Mouse (Mus musculus): ENCODE measurements around the gene Dennd5b.

DNA sequence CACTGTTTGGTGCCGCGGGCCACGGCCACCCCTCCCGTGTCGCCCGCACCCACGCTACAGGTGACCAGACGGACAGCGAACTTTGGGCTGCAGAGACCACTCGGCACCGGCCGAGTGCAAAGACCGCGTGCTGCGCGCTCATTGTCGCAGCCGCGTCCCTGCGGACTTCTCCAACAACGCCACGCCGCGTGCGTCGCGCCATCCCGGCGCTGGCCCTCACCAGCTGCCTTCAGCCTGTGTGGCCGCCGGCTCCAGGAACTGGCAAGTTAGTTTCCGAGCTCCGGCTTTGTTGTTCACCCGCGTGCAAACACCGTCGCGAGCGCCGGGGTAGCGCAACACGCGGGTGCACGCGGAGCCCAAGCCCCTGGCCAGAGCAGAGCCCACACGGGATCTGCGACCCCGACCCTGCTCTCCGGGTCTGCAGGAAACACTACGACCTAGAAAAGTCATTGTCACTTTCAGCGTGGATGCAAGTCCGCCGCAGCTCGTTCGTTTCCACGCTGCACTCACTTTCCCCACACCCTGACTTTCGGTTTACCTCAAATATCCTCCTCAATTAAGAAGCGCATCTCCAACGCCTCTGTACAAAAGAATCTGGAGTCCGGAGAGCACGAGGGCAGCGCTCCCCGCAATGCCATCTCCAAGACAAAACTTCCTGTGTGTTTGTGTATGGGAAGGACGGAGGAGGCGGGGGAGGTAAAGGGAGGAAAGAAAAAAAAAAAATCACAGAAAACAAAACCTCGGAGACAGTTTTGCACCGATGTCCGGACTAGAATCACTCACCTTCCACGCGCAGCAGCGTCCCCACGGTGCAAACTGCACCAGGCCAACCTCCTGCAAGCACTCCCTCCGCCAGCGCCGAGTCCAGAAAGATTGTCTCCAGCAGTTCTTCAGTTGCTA, 155.7 kb downstream of the Dennd5b start:
- TF ChIP-seq USF1 (IDR thresholded peaks at IDR 0.05; ENCODE audit: low read depth, low read length) (no peak), CTCF (IDR thresholded peaks at IDR 0.05 in 2 of 3, conservative IDR thresholded peaks at IDR 0.05 in 1 of 3; ENCODE audit: control insufficient read depth in 1 of 3, insufficient read depth in 1 of 3, low read depth in 2 of 3, low read length in 3 of 3, poor library complexity in 1 of 3, severe bottlenecking in 1 of 3) (no peak), EP300 (IDR thresholded peaks at IDR 0.05; ENCODE audit: low read depth in 1 of 2, low read length in 2 of 2) (no peak), POLR2A (IDR thresholded peaks at IDR 0.05; ENCODE audit: control insufficient read depth in 1 of 2, insufficient read depth in 1 of 2, low read depth in 1 of 2, low read length in 2 of 2, poor library complexity in 1 of 2) (no peak; a peak in 4 of 4 replicates), POLR2AphosphoS2 (IDR thresholded peaks at IDR 0.05; ENCODE audit: low read length) (no peak), MAFK (IDR thresholded peaks at IDR 0.05; ENCODE audit: borderline replicate concordance, low read depth, low read length) (no peak), NELFE (IDR thresholded peaks at IDR 0.05; ENCODE audit: low read depth, low read length) (no peak; the same call in 1 of the 2 replicates), MXI1 (IDR thresholded peaks at IDR 0.05; ENCODE audit: low read depth, low read length) (peak; percentile 31), ZNF384 (IDR thresholded peaks at IDR 0.05; ENCODE audit: low read depth, low read length) (no peak), TBP (IDR thresholded peaks at IDR 0.05; ENCODE audit: low read depth, low read length) (peak; percentile 82; the same call in 1 of the 2 replicates)

Measured in MEL (cell line).